Mouse (Mus musculus): ENCODE data around the gene Obsl1. TPM values are rescaled to one million over a fixed set of nuclear protein-coding genes. Genes with fewer than 3 reads are reported as not detected.

The Obsl1 gene
- total and polyA plus RNA-seq, 3 experiments, result 0.08 to 1.2 TPM; not detected in 1

DNA sequence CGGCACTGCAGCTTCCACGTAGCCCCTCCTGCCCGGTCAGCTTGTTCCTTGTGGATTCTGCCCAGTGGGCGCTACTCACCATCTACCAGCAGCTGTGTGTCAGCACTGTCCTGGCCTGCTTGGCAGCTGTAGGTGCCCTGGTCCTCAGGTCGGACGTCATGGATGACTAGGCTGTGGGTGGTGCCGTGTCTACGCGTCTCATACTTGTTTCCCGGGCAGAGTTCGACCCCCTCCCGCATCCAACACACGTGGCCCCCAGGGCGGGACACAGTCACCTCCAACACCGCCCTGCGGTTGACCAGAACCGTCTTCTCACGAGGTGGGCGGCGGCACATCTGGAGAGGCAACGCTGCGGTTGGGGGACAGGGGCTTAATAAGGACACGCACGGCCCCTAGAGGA, 19.7 kb downstream of the Obsl1 start:
- H3K27me3 ChIP-seq (ENCODE audit: control insufficient read depth in 1 of 2, insufficient read depth in 2 of 2, low read length in 2 of 2), result no peaks in the 10 kb centered on the region; a peak in 1 of 4 replicates
- H3K4me1 ChIP-seq (ENCODE audit: control insufficient read depth in 1 of 2, insufficient read depth in 2 of 2, low read length in 2 of 2), result peaks cover 0 to 7% of the 10 kb centered on the region in 2 experiments; a peak in 2 of 4 replicates
- no peak for TF ChIP-seq NELFE (IDR thresholded peaks at IDR 0.05; ENCODE audit: low read depth, low read length)
- TF ChIP-seq MEF2A (IDR thresholded peaks at IDR 0.05; ENCODE audit: extremely low read depth, insufficient replicate concordance, low read depth, low read length, poor library complexity, severe bottlenecking), result no peak
- TF ChIP-seq UBTF (IDR thresholded peaks at IDR 0.05; ENCODE audit: borderline replicate concordance, insufficient read depth, low read depth, low read length), result no peak
- no peak for TF ChIP-seq ZNF384 (IDR thresholded peaks at IDR 0.05; ENCODE audit: low read depth, low read length)
- no peak for TF ChIP-seq TCF12 (IDR thresholded peaks at IDR 0.05; ENCODE audit: low read depth, low read length)
- H3K79me2 ChIP-seq (ENCODE audit: control insufficient read depth, insufficient read depth, low read length, poor library complexity), result no peaks in the 10 kb centered on the region
- H3K36me3 ChIP-seq (ENCODE audit: control insufficient read depth in 1 of 2, insufficient read depth in 2 of 2, low read length in 2 of 2), result no peaks in the 10 kb centered on the region
- no peak for DNase-seq (ENCODE audit: low read depth, low spot score)
- no peaks in the 10 kb centered on the region for H3K9me3 ChIP-seq (replicated peaks; ENCODE audit: insufficient read depth, low read length)
- H3K27ac ChIP-seq (ENCODE audit: control insufficient read depth, low read depth, low read length), result no peak overlapping the region
- no peak overlapping the region for H3K4me3 ChIP-seq (ENCODE audit: control insufficient read depth in 1 of 2, insufficient read depth in 1 of 2, low read depth in 2 of 2, low read length in 2 of 2)
- no peak overlapping the region for H3K9ac ChIP-seq (ENCODE audit: control insufficient read depth, low read depth, low read length, poor library complexity, severe bottlenecking)

DNA sequence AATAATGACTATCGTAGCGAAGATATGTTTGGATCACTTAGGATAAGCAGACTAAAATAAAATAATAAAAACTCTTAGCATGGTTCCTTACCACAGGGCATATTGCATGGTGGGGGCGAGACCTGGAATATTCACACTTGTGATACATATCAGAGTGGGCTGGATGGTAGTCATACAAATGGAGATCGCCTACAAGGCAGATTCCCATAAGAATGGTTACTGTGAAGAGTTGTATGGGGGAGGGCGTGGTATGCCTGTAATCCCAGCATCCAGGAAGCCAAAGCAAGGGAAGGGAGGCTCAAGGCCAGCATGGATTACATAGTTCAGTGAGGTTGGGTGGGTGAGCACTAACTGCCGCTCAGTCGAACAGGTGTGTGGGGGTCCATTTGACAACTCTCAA, 25.5 kb downstream of the Obsl1 start:
- H3K4me3 ChIP-seq (ENCODE audit: control insufficient read depth in 1 of 2, insufficient read depth in 1 of 2, low read depth in 2 of 2, low read length in 2 of 2), result no peak overlapping the region
- no peak overlapping the region for H3K9ac ChIP-seq (ENCODE audit: control insufficient read depth, low read depth, low read length, poor library complexity, severe bottlenecking)
- H3K9me3 ChIP-seq (replicated peaks; ENCODE audit: insufficient read depth, low read length), result no peaks in the 10 kb centered on the region
- H3K27ac ChIP-seq (ENCODE audit: control insufficient read depth, low read depth, low read length), result no peak overlapping the region
- peaks cover 0 to 5% of the 10 kb centered on the region in 2 experiments; a peak in 3 of 4 replicates for H3K36me3 ChIP-seq (ENCODE audit: control insufficient read depth in 1 of 2, insufficient read depth in 2 of 2, low read length in 2 of 2)
- 0 out of 4 replicates have a peak, but pooled peaks cover 0 to 4% of the 10 kb centered on the region in 2 experiments for H3K4me1 ChIP-seq (ENCODE audit: control insufficient read depth in 1 of 2, insufficient read depth in 2 of 2, low read length in 2 of 2)
- peaks cover 3% of the 10 kb centered on the region; the same call in 1 of the 2 replicates for H3K79me2 ChIP-seq (ENCODE audit: control insufficient read depth, insufficient read depth, low read length, poor library complexity)
- TF ChIP-seq CHD1 (IDR thresholded peaks at IDR 0.05; ENCODE audit: low read depth, low read length) (no peak), HCFC1 (IDR thresholded peaks at IDR 0.05; ENCODE audit: low read depth, low read length) (no peak), GABPA (IDR thresholded peaks at IDR 0.05; ENCODE audit: low read depth, low read length) (no peak), KAT2A (conservative IDR thresholded peaks at IDR 0.05; ENCODE audit: low read depth, low read length) (no peak), CTCF (IDR thresholded peaks at IDR 0.05 in 2 of 3, conservative IDR thresholded peaks at IDR 0.05 in 1 of 3; ENCODE audit: control insufficient read depth in 1 of 3, insufficient read depth in 1 of 3, low read depth in 2 of 3, low read length in 3 of 3, poor library complexity in 1 of 3, severe bottlenecking in 1 of 3) (no peak), MXI1 (IDR thresholded peaks at IDR 0.05; ENCODE audit: low read depth, low read length) (no peak), NRF1 (IDR thresholded peaks at IDR 0.05; ENCODE audit: insufficient read depth, low read depth, low read length, poor library complexity, severe bottlenecking) (no peak)
- no peak for DNase-seq (ENCODE audit: low read depth, low spot score)
- H3K27me3 ChIP-seq (ENCODE audit: control insufficient read depth in 1 of 2, insufficient read depth in 2 of 2, low read length in 2 of 2), result no peaks in the 10 kb centered on the region

DNA sequence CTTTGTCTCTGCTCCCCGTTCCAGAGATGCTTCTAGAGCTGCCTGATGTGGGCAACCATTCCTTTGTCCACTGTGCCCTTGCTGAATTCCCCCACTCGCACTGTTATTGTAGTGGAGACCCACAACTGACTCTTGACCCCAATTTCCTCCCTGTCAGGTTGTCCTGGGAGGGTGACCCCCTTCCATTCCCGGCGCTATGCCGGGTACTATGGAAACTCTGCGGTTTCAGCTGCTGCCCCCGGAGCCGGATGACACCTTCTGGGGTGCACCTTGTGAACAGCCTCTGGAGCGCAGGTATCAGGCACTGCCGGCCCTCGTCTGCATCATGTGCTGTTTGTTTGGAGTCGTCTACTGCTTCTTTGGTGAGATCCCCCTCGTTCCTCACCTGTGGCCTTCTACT, 26.2 kb downstream of the Obsl1 start:
- Histone ChIP-seq H3K79me2 (ENCODE audit: control insufficient read depth, insufficient read depth, low read length, poor library complexity) (peaks cover 3% of the 10 kb centered on the region; the same call in 1 of the 2 replicates), H3K9ac (ENCODE audit: control insufficient read depth, low read depth, low read length, poor library complexity, severe bottlenecking) (no peak overlapping the region), H3K4me1 (ENCODE audit: control insufficient read depth in 1 of 2, insufficient read depth in 2 of 2, low read length in 2 of 2) (0 out of 4 replicates have a peak, but pooled peaks cover 0 to 4% of the 10 kb centered on the region in 2 experiments), H3K27me3 (ENCODE audit: control insufficient read depth in 1 of 2, insufficient read depth in 2 of 2, low read length in 2 of 2) (no peaks in the 10 kb centered on the region), H3K9me3 (replicated peaks; ENCODE audit: insufficient read depth, low read length) (no peaks in the 10 kb centered on the region), H3K36me3 (ENCODE audit: control insufficient read depth in 1 of 2, insufficient read depth in 2 of 2, low read length in 2 of 2) (peaks cover 0 to 5% of the 10 kb centered on the region in 2 experiments; a peak in 3 of 4 replicates), H3K27ac (ENCODE audit: control insufficient read depth, low read depth, low read length) (no peak overlapping the region), H3K4me3 (ENCODE audit: control insufficient read depth in 1 of 2, insufficient read depth in 1 of 2, low read depth in 2 of 2, low read length in 2 of 2) (no peak overlapping the region)
- DNase-seq (ENCODE audit: low read depth, low spot score), result no peak
- no peak for TF ChIP-seq MAZ (IDR thresholded peaks at IDR 0.05; ENCODE audit: low read depth, low read length)
- TF ChIP-seq MAFK (IDR thresholded peaks at IDR 0.05; ENCODE audit: borderline replicate concordance, low read depth, low read length), result no peak
- no peak for TF ChIP-seq TAL1 (IDR thresholded peaks at IDR 0.05; ENCODE audit: low read length)
- TF ChIP-seq MEF2A (IDR thresholded peaks at IDR 0.05; ENCODE audit: extremely low read depth, insufficient replicate concordance, low read depth, low read length, poor library complexity, severe bottlenecking), result no peak
- TF ChIP-seq NELFE (IDR thresholded peaks at IDR 0.05; ENCODE audit: low read depth, low read length), result no peak
- no peak for TF ChIP-seq KAT2A (conservative IDR thresholded peaks at IDR 0.05; ENCODE audit: low read depth, low read length)
- TF ChIP-seq BHLHE40 (IDR thresholded peaks at IDR 0.05; ENCODE audit: borderline replicate concordance, low read depth, low read length), result no peak
- no peak for TF ChIP-seq ZNF384 (IDR thresholded peaks at IDR 0.05; ENCODE audit: low read depth, low read length)
- no peak for TF ChIP-seq ZC3H11A (IDR thresholded peaks at IDR 0.05; ENCODE audit: low read depth, low read length)
- TF ChIP-seq USF2 (IDR thresholded peaks at IDR 0.05; ENCODE audit: borderline replicate concordance in 1 of 2, insufficient read depth in 1 of 2, low read depth in 1 of 2, low read length in 2 of 2), result no peak
- no peak for TF ChIP-seq SMC3 (IDR thresholded peaks at IDR 0.05; ENCODE audit: low read depth, low read length)
- TF ChIP-seq GATA1 (IDR thresholded peaks at IDR 0.05; ENCODE audit: low read depth, low read length), result no peak
- TF ChIP-seq ELF1 (IDR thresholded peaks at IDR 0.05; ENCODE audit: low read depth, low read length), result no peak
- no peak for TF ChIP-seq POLR2AphosphoS2 (IDR thresholded peaks at IDR 0.05; ENCODE audit: low read length)
- no peak for TF ChIP-seq POLR2AphosphoS5 (IDR thresholded peaks at IDR 0.05; ENCODE audit: borderline replicate concordance, low read depth, low read length)
- no peak for TF ChIP-seq USF1 (IDR thresholded peaks at IDR 0.05; ENCODE audit: low read depth, low read length)

Measured in MEL (cell line).